ENCODE assay signal across 19 mouse cellular contexts in the genomic region with DNA sequence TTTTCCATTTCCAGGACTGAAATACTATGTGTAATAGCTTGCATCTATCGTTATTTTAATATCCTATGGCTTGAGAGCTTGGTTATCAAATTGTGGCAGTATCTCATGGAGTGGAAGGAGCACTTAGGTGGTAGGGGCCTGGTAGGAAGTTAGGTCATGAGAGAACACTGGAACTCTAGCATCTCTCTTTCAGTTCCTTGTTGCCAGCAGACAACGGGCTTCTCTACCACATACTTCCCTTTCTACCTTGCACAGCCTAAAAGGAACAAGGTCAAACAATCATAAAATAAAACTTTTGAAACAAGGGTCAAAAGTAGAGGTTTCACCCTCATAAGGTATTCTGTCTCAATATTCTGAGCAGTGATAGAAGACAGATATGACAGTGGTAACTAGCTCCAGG. TPM values are rescaled to one million over a fixed set of nuclear protein-coding genes. Genes with fewer than 3 reads are reported as not detected.
A peak's percentile ranks its signal among the peaks of the same experiment; 100 is the strongest.
DNase-seq lines count a peak whose midpoint lies in the region; ATAC-seq lines count a peak whose summit lies in the region.
"Had no signal": no experiment of that assay in that cellular context is flagged by ENCODE, and none has a peak within 500 bp of the region (broad histone marks: within the 10 kb centered on the region; RNA-seq: fewer than 3 reads in every experiment).

No protein-coding gene starts in this region.

- ATAC-seq in megakaryocyte progenitor cell, adult 5-6 weeks (replicated peaks; ENCODE audit: poor library complexity), result peak; percentile 66
- ATAC-seq in activated CD4-positive, CD25-positive, alpha-beta regulatory T cell, adult 4 months, result no peak
- ATAC-seq: CD4-positive, CD25-positive, alpha-beta regulatory T cell, adult 4 months; forebrain, embryonic 16.5 days; hindbrain, embryonic 16.5 days; inflammation-experienced regulatory T-cells, adult 6 months had no signal

- peak; percentile 8 to 22 for DNase-seq in spleen, postnatal 36 days (ENCODE audit: low spot score in 2 of 2)
- DNase-seq in spleen, postnatal 4 days (ENCODE audit: low spot score in 2 of 2), result no peak
- peak; percentile 41 for DNase-seq in MEL-GATA-1-ER (ENCODE audit: extremely low read depth, low read depth)
- DNase-seq in thymus, adult 18-20 months, result no peak
- no peak for DNase-seq in gastrocnemius, adult 8-10 months (ENCODE audit: low spot score in 2 of 2)
- DNase-seq: adrenal gland, adult 8-10 months; adrenal gland, postnatal 36 days; cerebellum, adult 2 months; cerebellum, postnatal 14 days; gastrocnemius, postnatal 25 days; heart, adult 18-20 months; heart, postnatal 10 days; heart, postnatal 4 days had no signal

RNA-seq across cellular contexts. Expression of a gene that starts 38.3 kb away (rescaled TPM):
- 0.32 and 1.0 TPM in 2 replicates for total RNA-seq in megakaryocyte progenitor cell, adult 5-6 weeks (2015)
- 0.12 and 0.37 TPM in 2 replicates for total RNA-seq in megakaryocyte progenitor cell, adult 5-6 weeks (2017)
- total RNA-seq in gastrocnemius, adult 8-10 months (2022), result not detected
- 1 to 10 TPM; 2.8 to 3.5 TPM for polyA plus RNA-seq in activated CD4-positive, CD25-positive, alpha-beta regulatory T cell, adult 4 months (2017; shearing (Covaris generic))

Comparison
In these comparisons a context has a peak if more than half of its experiments do, and no peak if none do; other contexts are left out.
1. DNase-seq: peak in spleen, postnatal 36 days (2 of 2) and MEL-GATA-1-ER (single experiment); none in spleen, postnatal 4 days (0 of 2), thymus, adult 18-20 months (0 of 2) and gastrocnemius, adult 8-10 months (0 of 2).